Comparison of ENCODE assay signal across 13 mouse cellular contexts in genomic region chr6:111664603-111665002, GRCm38 (mm10).
"Had no signal": no experiment of that assay in that cellular context is flagged by ENCODE, and none has a peak within 500 bp of the region (broad histone marks: within the 10 kb centered on the region; RNA-seq: fewer than 3 reads in every experiment).

No protein-coding gene starts in this region.

- ATAC-seq: intestine, embryonic 15.5 days; liver, postnatal 0 days; lung, postnatal 0 days; midbrain, embryonic 15.5 days had no signal

- DNase-seq: kidney, adult 11 months; kidney, adult 8-10 months; kidney, postnatal 14 days; kidney, postnatal 4 days; left cerebral cortex, postnatal 4 days; liver, postnatal 0 days; lung, embryonic 14.5 days; spleen, adult 18-20 months; thymus, adult 18-20 months; thymus, postnatal 36 days had no signal
